Mouse (Mus musculus) kidney, embryonic 16.5 days (tissue): ENCODE measurements around the gene Gm525. TPM values are rescaled to one million over a fixed set of nuclear protein-coding genes. Genes with fewer than 3 reads are reported as not detected.

Experiments
- ATAC-seq: fragments of 200-750 bp; cut with Nextera tagmentation; 2 replicates; pipeline ENCODE4 v1.8.0; 2017; ENCODE audit warnings: moderate TSS enrichment; ENCODE audit not compliant: low FRiP score, low TSS enrichment
- H3K27ac ChIP-seq: fragments of 300-500 bp; sonication (generic); 2 replicates; pipeline ENCODE4 v1.5.1; 2014; ENCODE audit warnings: low read length
- H3K27me3 ChIP-seq: fragments of 300-500 bp; sonication (generic); 2 replicates; pipeline ENCODE4 v1.6.1; 2014; ENCODE audit warnings: low read length, control low read depth, mixed read lengths; ENCODE audit not compliant: insufficient read depth
- H3K36me3 ChIP-seq: fragments of 300-500 bp; sonication (generic); 2 replicates; pipeline ENCODE4 v1.6.1; 2014; ENCODE audit warnings: low read length, control low read depth, mixed read lengths; ENCODE audit not compliant: insufficient read depth
- H3K4me1 ChIP-seq: fragments of 300-500 bp; sonication (generic); 2 replicates; pipeline ENCODE4 v1.6.1; 2014; ENCODE audit warnings: low read length, control low read depth, mixed read lengths; ENCODE audit not compliant: insufficient read depth
- H3K4me2 ChIP-seq: fragments of 300-500 bp; sonication (generic); replicated peaks from 2 replicates; pipeline ENCODE4 v1.6.1; 2014; ENCODE audit warnings: low read depth, low read length
- H3K4me3 ChIP-seq: fragments of 300-500 bp; sonication (generic); 2 replicates; pipeline ENCODE4 v1.5.1; 2014; ENCODE audit warnings: mild to moderate bottlenecking, low read length
- H3K9ac ChIP-seq: fragments of 300-500 bp; sonication (generic); replicated peaks from 2 replicates; pipeline ENCODE4 v1.6.1; 2014; ENCODE audit warnings: low read length
- H3K9me3 ChIP-seq: fragments of 300-500 bp; sonication (generic); 2 replicates; pipeline ENCODE4 v1.6.1; 2016; ENCODE audit warnings: low read length, control low read depth
- WGBS: fragments of 180-500 bp; shearing (Covaris S2); extraction: QIAGEN DNeasy Blood & Tissue Kit; methylation state at CpG from one replicate; pipeline ENCODE4 v1.1.7; 2014; 5-methylcytosine and 5-hydroxymethylcytosine counted together
- polyA plus RNA-seq: library from polyadenylated mRNA; unstranded; fragments of >200 nt; fragmentation: Nextera tagmentation; extraction: Ambion mirVana; gene quantifications from 2 replicates; pipeline ENCODE4 v1.2.1, GENCODE M21; 2015

The Gm525 gene
- polyA plus RNA-seq, 1 experiment from 2014 or later = 0.41 TPM

- 0 out of 2 replicates have a peak, but pooled peaks cover 4% of the 10 kb centered on the region for H3K9me3 ChIP-seq
- H3K9ac ChIP-seq = peak overlapping the region; percentile 86
- H3K27ac ChIP-seq = peak overlapping the region; percentile 62
- under 1% methylated on average over 63 of the region's 63 CpGs for WGBS
- peak overlapping the region; percentile 76 for H3K4me2 ChIP-seq
- no peaks in the 10 kb centered on the region for H3K36me3 ChIP-seq
- no peaks in the 10 kb centered on the region for H3K27me3 ChIP-seq
- ATAC-seq = peak; percentile 95
- peaks cover 15% of the 10 kb centered on the region for H3K4me1 ChIP-seq
- H3K4me3 ChIP-seq = peak overlapping the region; percentile 90
These were observed 13.1 kb upstream of the Gm525 start for GRCm38 (mm10) chr11:89060423-89061089.

- Histone ChIP-seq H3K4me3 (no peak overlapping the region), H3K27ac (no peak overlapping the region), H3K9me3 (0 out of 2 replicates have a peak, but pooled peaks cover 4% of the 10 kb centered on the region), H3K4me1 (peaks cover 15% of the 10 kb centered on the region), H3K27me3 (no peaks in the 10 kb centered on the region), H3K36me3 (no peaks in the 10 kb centered on the region), H3K9ac (no peak overlapping the region), H3K4me2 (no peak overlapping the region)
- ATAC-seq = no peak
- 53% methylated on average over 7 of the region's 7 CpGs for WGBS
These were observed 12.3 kb upstream of the Gm525 start for GRCm38 (mm10) chr11:89061362-89061761.

DNA sequence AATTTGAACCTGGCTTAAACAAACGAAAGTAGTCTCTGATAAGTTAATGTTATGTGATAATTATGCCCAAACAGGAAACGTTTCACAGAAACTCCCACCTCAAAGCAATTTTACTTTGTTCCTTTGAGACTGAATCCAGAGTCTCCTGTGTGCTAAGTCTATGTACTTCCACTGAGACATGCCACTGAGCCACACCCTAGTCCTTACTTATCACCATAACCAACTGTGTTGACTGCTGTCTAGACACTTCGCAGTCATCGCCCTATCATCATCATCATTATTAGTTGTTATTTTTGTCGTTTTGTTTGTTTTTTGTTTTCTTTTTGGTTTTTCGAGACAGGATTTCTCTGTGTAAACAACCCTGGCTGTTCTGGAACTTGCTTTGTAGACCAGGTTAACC lies 9.3 kb upstream of the Gm525 start:
- no peak overlapping the region for H3K9ac ChIP-seq
- no peak for ATAC-seq
- H3K4me1 ChIP-seq = peaks cover 6% of the 10 kb centered on the region
- H3K36me3 ChIP-seq = no peaks in the 10 kb centered on the region
- H3K27me3 ChIP-seq = no peaks in the 10 kb centered on the region
- 0 out of 2 replicates have a peak, but pooled peaks cover 4% of the 10 kb centered on the region for H3K9me3 ChIP-seq
- no peak overlapping the region for H3K27ac ChIP-seq
- no peak overlapping the region for H3K4me2 ChIP-seq
- WGBS = 81% methylated on average over 6 of the region's 6 CpGs
- H3K4me3 ChIP-seq = no peak overlapping the region

DNA sequence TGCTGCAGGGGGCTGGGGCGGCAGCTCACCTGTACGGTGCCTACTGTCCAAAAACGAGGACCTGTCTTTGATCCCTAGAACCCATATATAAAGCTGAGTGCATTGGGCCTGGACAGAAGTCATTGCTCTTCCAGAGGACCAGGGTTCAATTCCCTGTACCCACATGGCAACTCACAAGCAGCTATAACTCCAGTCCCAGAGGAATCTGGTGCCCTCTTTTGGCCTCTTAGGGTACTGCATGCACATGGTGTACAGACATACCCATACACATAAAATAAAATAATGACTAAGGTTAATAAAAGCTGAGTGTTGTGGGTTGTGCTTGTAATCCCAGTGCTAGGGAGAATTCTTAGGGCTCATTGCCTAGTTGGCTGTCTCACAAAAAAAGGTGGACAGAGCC lies 8.3 kb upstream of the Gm525 start:
- no peak overlapping the region for H3K9ac ChIP-seq
- H3K27me3 ChIP-seq = no peaks in the 10 kb centered on the region
- H3K27ac ChIP-seq = no peak overlapping the region
- no peaks in the 10 kb centered on the region for H3K4me1 ChIP-seq
- ATAC-seq = no peak
- H3K9me3 ChIP-seq = 0 out of 2 replicates have a peak, but pooled peaks cover 4% of the 10 kb centered on the region
- no peak overlapping the region for H3K4me2 ChIP-seq
- H3K36me3 ChIP-seq = no peaks in the 10 kb centered on the region
- 98% methylated on average over 3 of the region's 3 CpGs for WGBS
- no peak overlapping the region for H3K4me3 ChIP-seq

- H3K4me2 ChIP-seq = no peak overlapping the region
- H3K9ac ChIP-seq = no peak overlapping the region
- H3K4me3 ChIP-seq = no peak overlapping the region
- H3K27me3 ChIP-seq = no peaks in the 10 kb centered on the region
- H3K27ac ChIP-seq = no peak overlapping the region
- H3K36me3 ChIP-seq = no peaks in the 10 kb centered on the region
- WGBS = 76% methylated on average over 6 of the region's 6 CpGs
- H3K9me3 ChIP-seq = 0 out of 2 replicates have a peak, but pooled peaks cover 4% of the 10 kb centered on the region
- no peak for ATAC-seq
- H3K4me1 ChIP-seq = no peaks in the 10 kb centered on the region
These were observed 7.5 kb upstream of the Gm525 start for GRCm38 (mm10) chr11:89066126-89066525.

DNA sequence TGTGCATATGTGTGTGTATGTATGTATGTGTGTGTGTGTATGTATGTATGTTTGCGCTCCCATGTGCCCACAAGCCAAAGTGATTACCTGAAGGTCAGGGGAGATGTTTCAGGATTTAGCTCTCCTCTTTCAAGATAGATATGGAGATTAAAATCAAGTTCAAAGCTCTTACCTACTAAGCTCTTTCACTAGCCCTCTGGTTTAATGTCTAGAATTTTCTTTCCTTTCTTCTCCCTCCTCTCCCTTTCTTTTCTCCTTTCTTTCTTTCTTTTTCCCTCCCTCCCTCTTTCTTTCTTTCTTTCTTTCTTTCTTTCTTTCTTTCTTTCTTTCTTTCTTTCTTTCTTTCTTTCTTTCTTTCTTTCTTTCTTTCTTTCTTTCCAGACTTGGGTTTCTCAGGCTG lies 6.9 kb upstream of the Gm525 start, which contains the start of gene Dgke:
Gene Dgke, minus strand, starts transcription at position 101 of the 400 bp plus-strand sequence.
- H3K27me3 ChIP-seq = no peaks in the 10 kb centered on the region
- no peak within 1 kb of the TSS for H3K4me3 ChIP-seq
- WGBS = 100% methylated on average over 1 of the region's 1 CpGs
- no peaks in the 10 kb centered on the region for H3K4me1 ChIP-seq
- no peak within 1 kb of the TSS for H3K9ac ChIP-seq
- no peak for ATAC-seq
- 0 out of 2 replicates have a peak, but pooled peaks cover 4% of the 10 kb centered on the region for H3K9me3 ChIP-seq
- H3K36me3 ChIP-seq = no peaks in the 10 kb centered on the region
- H3K27ac ChIP-seq = no peak within 1 kb of the TSS
- H3K4me2 ChIP-seq = no peak within 1 kb of the TSS

- no peak overlapping the region for H3K27ac ChIP-seq
- no peak overlapping the region for H3K4me2 ChIP-seq
- ATAC-seq = no peak
- no peaks in the 10 kb centered on the region for H3K27me3 ChIP-seq
- H3K36me3 ChIP-seq = no peaks in the 10 kb centered on the region
- no peaks in the 10 kb centered on the region for H3K4me1 ChIP-seq
- H3K9me3 ChIP-seq = 0 out of 2 replicates have a peak, but pooled peaks cover 4% of the 10 kb centered on the region
- WGBS = 61% methylated on average over 6 of the region's 6 CpGs
- no peak overlapping the region for H3K4me3 ChIP-seq
- H3K9ac ChIP-seq = no peak overlapping the region
These were observed 6.3 kb upstream of the Gm525 start for GRCm38 (mm10) chr11:89067301-89067822.

- H3K27ac ChIP-seq = no peak overlapping the region
- no peak overlapping the region for H3K4me3 ChIP-seq
- H3K4me2 ChIP-seq = no peak overlapping the region
- 0 out of 2 replicates have a peak, but pooled peaks cover 4% of the 10 kb centered on the region for H3K9me3 ChIP-seq
- no peaks in the 10 kb centered on the region for H3K4me1 ChIP-seq
- no peak for ATAC-seq
- no peaks in the 10 kb centered on the region for H3K27me3 ChIP-seq
- no peak overlapping the region for H3K9ac ChIP-seq
- WGBS = 50% methylated on average over 11 of the region's 11 CpGs
- H3K36me3 ChIP-seq = no peaks in the 10 kb centered on the region
These were observed 5.7 kb upstream of the Gm525 start for GRCm38 (mm10) chr11:89067871-89068490.

GRCm38 (mm10) chr11:89068649-89069048 lies 5.0 kb upstream of the Gm525 start:
- Histone ChIP-seq H3K36me3 (no peaks in the 10 kb centered on the region), H3K4me2 (no peak overlapping the region), H3K4me1 (no peaks in the 10 kb centered on the region), H3K9ac (no peak overlapping the region), H3K27ac (no peak overlapping the region), H3K4me3 (no peak overlapping the region), H3K9me3 (0 out of 2 replicates have a peak, but pooled peaks cover 4% of the 10 kb centered on the region), H3K27me3 (no peaks in the 10 kb centered on the region)
- 88% methylated on average over 14 of the region's 14 CpGs for WGBS
- no peak for ATAC-seq

- no peak overlapping the region for H3K4me2 ChIP-seq
- 0 out of 2 replicates have a peak, but pooled peaks cover 4% of the 10 kb centered on the region for H3K9me3 ChIP-seq
- 25% methylated on average over 6 of the region's 6 CpGs for WGBS
- H3K27me3 ChIP-seq = no peaks in the 10 kb centered on the region
- no peak overlapping the region for H3K9ac ChIP-seq
- no peak overlapping the region for H3K4me3 ChIP-seq
- H3K36me3 ChIP-seq = no peaks in the 10 kb centered on the region
- ATAC-seq = no peak
- H3K4me1 ChIP-seq = no peaks in the 10 kb centered on the region
- no peak overlapping the region for H3K27ac ChIP-seq
These were observed 4.3 kb upstream of the Gm525 start for GRCm38 (mm10) chr11:89069303-89069702.
